Mouse (Mus musculus): Measurements from ENCODE around the gene Mlec.

GRCm38 (mm10) chr5:115181248-115181940 is 23.4 kb upstream of the Mlec start:
- no peak for TF ChIP-seq CTCF (IDR thresholded peaks at IDR 0.05; ENCODE audit: low read depth)
- TF ChIP-seq EP300 (IDR thresholded peaks at IDR 0.05; ENCODE audit: low read depth): no peak
